ENCODE assay signal across 8 mouse cellular contexts in the genomic region with DNA sequence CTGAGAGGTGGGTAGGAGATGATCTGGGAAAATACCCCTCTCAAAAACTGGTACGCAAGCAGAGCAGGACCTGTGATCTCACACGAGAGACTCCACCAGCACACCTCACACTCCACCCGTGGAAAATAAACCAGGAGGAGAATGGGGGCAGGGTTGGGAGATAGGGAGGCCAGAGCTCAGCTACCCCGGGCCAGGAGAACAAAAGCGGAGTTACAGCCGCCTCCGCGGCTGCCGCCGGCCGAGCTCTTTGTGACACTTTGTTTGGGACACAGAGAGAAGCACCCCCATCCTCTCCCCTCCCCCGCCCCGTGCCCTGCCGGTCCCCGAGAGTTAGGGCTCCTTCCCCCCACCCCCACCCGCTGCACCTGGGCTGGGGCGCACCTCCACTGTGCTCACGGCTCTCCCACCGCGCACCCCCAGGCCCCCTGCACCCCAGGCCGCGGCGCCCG. TPM values are rescaled to one million over a fixed set of nuclear protein-coding genes. Genes with fewer than 3 reads are reported as not detected.
A peak's percentile ranks its signal among the peaks of the same experiment; 100 is the strongest.
DNase-seq lines count a peak whose midpoint lies in the region; ATAC-seq lines count a peak whose summit lies in the region.

No protein-coding gene starts in this region.

- H3K36me3 ChIP-seq in heart, embryonic 13.5 days, result peaks cover 9% of the 10 kb centered on the region
- H3K36me3 ChIP-seq in limb, embryonic 15.5 days, result peaks cover 6% of the 10 kb centered on the region; the same call in 1 of the 2 replicates
- no peaks in the 10 kb centered on the region; the same call in 1 of the 2 replicates for H3K36me3 ChIP-seq in neural tube, embryonic 11.5 days (ENCODE audit: control insufficient read depth, insufficient read depth, low read length)

- no peaks in the 10 kb centered on the region for H3K27me3 ChIP-seq in heart, embryonic 13.5 days (replicated peaks)
- H3K27me3 ChIP-seq in limb, embryonic 15.5 days, result no peaks in the 10 kb centered on the region
- no peaks in the 10 kb centered on the region for H3K27me3 ChIP-seq in neural tube, embryonic 11.5 days (ENCODE audit: control insufficient read depth, insufficient read depth, low read length)

- peak overlapping the region; percentile 94 for H3K9ac ChIP-seq in heart, embryonic 13.5 days
- peak overlapping the region; percentile 69 for H3K9ac ChIP-seq in limb, embryonic 15.5 days
- peak overlapping the region; percentile 97 for H3K9ac ChIP-seq in neural tube, embryonic 11.5 days (ENCODE audit: low read length)

- under 1% methylated on average over 23 of the region's 24 CpGs for WGBS in heart, embryonic 13.5 days
- 1% methylated on average over 11 of the region's 24 CpGs for WGBS in limb, embryonic 15.5 days
- under 1% methylated on average over 14 of the region's 24 CpGs for WGBS in neural tube, embryonic 11.5 days

- peak; percentile 46 for DNase-seq in right cerebral cortex, postnatal 4 days
- no peak for DNase-seq in right cerebral cortex, adult 2 months (ENCODE audit: low spot score in 2 of 2)
- DNase-seq in cerebellum, adult 9-10 months, result peak; percentile 76
- DNase-seq in neural tube, embryonic 11.5 days (ENCODE audit: low spot score), result peak; percentile 68
- DNase-seq in ovary, postnatal 14 days (ENCODE audit: low spot score), result no peak
- DNase-seq in urinary bladder, postnatal 25 days (ENCODE audit: low spot score), result no peak

- H3K4me2 ChIP-seq in heart, embryonic 13.5 days, result peak overlapping the region; percentile 89
- peak overlapping the region; percentile 61 for H3K4me2 ChIP-seq in limb, embryonic 15.5 days
- peak overlapping the region; percentile 51 for H3K4me2 ChIP-seq in neural tube, embryonic 11.5 days (ENCODE audit: low read depth)

- no peaks in the 10 kb centered on the region for H3K9me3 ChIP-seq in heart, embryonic 13.5 days
- no peaks in the 10 kb centered on the region for H3K9me3 ChIP-seq in limb, embryonic 15.5 days
- H3K9me3 ChIP-seq in neural tube, embryonic 11.5 days (ENCODE audit: control insufficient read depth, low read length), result no peaks in the 10 kb centered on the region

- peak overlapping the region; percentile 74 for H3K4me3 ChIP-seq in heart, embryonic 13.5 days
- peak overlapping the region; percentile 66 for H3K4me3 ChIP-seq in limb, embryonic 15.5 days
- peak overlapping the region; percentile 82 for H3K4me3 ChIP-seq in neural tube, embryonic 11.5 days (ENCODE audit: low read depth, low read length)

- peaks cover 81% of the 10 kb centered on the region for H3K4me1 ChIP-seq in heart, embryonic 13.5 days
- peaks cover 48% of the 10 kb centered on the region for H3K4me1 ChIP-seq in limb, embryonic 15.5 days
- peaks cover 58% of the 10 kb centered on the region for H3K4me1 ChIP-seq in neural tube, embryonic 11.5 days (ENCODE audit: control insufficient read depth, insufficient read depth, low read length)

- peak overlapping the region; percentile 98 for H3K27ac ChIP-seq in heart, embryonic 13.5 days (replicated peaks)
- peak overlapping the region; percentile 91 for H3K27ac ChIP-seq in limb, embryonic 15.5 days
- peak overlapping the region; percentile 100 for H3K27ac ChIP-seq in neural tube, embryonic 11.5 days (ENCODE audit: low read depth, low read length)

- peak; percentile 31; the same call in 1 of the 2 replicates for ATAC-seq in heart, embryonic 13.5 days (ENCODE audit: extremely low read depth, insufficient number of reproducible peaks, low FRiP score, low TSS enrichment)
- ATAC-seq in limb, embryonic 15.5 days (ENCODE audit: insufficient number of reproducible peaks, low FRiP score, low TSS enrichment, low read depth), result no peak
- peak; percentile 3; the same call in 1 of the 2 replicates for ATAC-seq in neural tube, embryonic 11.5 days (ENCODE audit: insufficient read depth, low FRiP score, low TSS enrichment)

RNA-seq across cellular contexts. Expression of a gene that starts 1.7 kb away (rescaled TPM):
- polyA plus RNA-seq in heart, embryonic 13.5 days (2015; fragmentation: Nextera tagmentation; extraction: Ambion mirVana), result 0.43 and 1.1 TPM in 2 replicates
- polyA plus RNA-seq in limb, embryonic 15.5 days (2015; fragmentation: Nextera tagmentation; extraction: Ambion mirVana), result 0.29 and 0.37 TPM in 2 replicates
- 0.61 and 1.6 TPM in 2 replicates for polyA plus RNA-seq in neural tube, embryonic 11.5 days (2014; fragmentation: Nextera tagmentation; extraction: Ambion mirVana)

RNA-seq across cellular contexts. Expression of a gene that starts 6.7 kb away (rescaled TPM):
- 14.5 and 15.6 TPM in 2 replicates for polyA plus RNA-seq in heart, embryonic 13.5 days (2015; fragmentation: Nextera tagmentation; extraction: Ambion mirVana)
- 26.7 and 27.5 TPM in 2 replicates for polyA plus RNA-seq in limb, embryonic 15.5 days (2015; fragmentation: Nextera tagmentation; extraction: Ambion mirVana)
- 70.6 and 83.3 TPM in 2 replicates for polyA plus RNA-seq in neural tube, embryonic 11.5 days (2014; fragmentation: Nextera tagmentation; extraction: Ambion mirVana)

RNA-seq across cellular contexts. Expression of a gene that starts 28.5 kb away (rescaled TPM):
- not detected in 2 replicates for polyA plus RNA-seq in heart, embryonic 13.5 days (2015; fragmentation: Nextera tagmentation; extraction: Ambion mirVana)
- not detected in 2 replicates for polyA plus RNA-seq in limb, embryonic 15.5 days (2015; fragmentation: Nextera tagmentation; extraction: Ambion mirVana)
- polyA plus RNA-seq in neural tube, embryonic 11.5 days (2014; fragmentation: Nextera tagmentation; extraction: Ambion mirVana), result not detected in 2 replicates

RNA-seq across cellular contexts. Expression of a gene that starts 29.3 kb away (rescaled TPM):
- 63.9 and 69.5 TPM in 2 replicates for polyA plus RNA-seq in heart, embryonic 13.5 days (2015; fragmentation: Nextera tagmentation; extraction: Ambion mirVana)
- polyA plus RNA-seq in limb, embryonic 15.5 days (2015; fragmentation: Nextera tagmentation; extraction: Ambion mirVana), result 126 and 149 TPM in 2 replicates
- 76.7 and 77.2 TPM in 2 replicates for polyA plus RNA-seq in neural tube, embryonic 11.5 days (2014; fragmentation: Nextera tagmentation; extraction: Ambion mirVana)

Comparison
In these comparisons a context has a peak if more than half of its experiments do, and no peak if none do; other contexts are left out.
1. DNase-seq: peak in right cerebral cortex, postnatal 4 days (single experiment), cerebellum, adult 9-10 months (single experiment) and neural tube, embryonic 11.5 days (single experiment); none in right cerebral cortex, adult 2 months (0 of 2), ovary, postnatal 14 days (single experiment) and urinary bladder, postnatal 25 days (single experiment).
2. Peak in every context shown above with its lines, with median percentiles within 50 percentile points of each other: H3K27ac ChIP-seq, H3K4me2 ChIP-seq, H3K4me3 ChIP-seq and H3K9ac ChIP-seq.